Mouse (Mus musculus): ENCODE data around the gene Tex26.

Gene Tex26

DNA sequence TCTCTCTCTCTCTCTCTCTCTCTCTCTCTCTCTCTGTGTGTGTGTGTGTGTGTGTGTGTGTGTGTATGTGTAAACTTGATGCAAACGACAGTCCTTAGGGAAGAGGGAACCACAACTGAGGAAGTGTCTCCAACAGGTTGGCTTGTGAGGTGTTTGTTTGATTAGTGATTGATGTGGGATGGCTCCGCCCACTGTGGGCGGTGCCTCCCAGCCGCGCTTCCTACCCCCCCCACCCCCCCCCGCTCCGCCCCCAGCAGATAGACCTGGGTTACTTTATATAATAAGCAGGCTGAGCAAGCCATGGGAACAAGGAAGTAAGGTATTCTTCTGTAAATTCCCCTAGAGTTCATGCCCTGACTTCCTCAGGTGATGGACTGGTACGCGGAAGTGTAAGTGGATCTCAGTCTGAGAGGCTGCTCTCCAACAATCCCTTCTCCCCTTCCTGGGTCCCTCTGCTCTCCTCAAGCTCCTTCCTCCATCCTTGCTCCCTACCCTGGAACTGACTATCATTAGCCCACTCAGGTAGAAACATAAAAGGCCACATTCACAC lies 5.2 kb upstream of the Tex26 start:
- no peak for DNase-seq

DNA sequence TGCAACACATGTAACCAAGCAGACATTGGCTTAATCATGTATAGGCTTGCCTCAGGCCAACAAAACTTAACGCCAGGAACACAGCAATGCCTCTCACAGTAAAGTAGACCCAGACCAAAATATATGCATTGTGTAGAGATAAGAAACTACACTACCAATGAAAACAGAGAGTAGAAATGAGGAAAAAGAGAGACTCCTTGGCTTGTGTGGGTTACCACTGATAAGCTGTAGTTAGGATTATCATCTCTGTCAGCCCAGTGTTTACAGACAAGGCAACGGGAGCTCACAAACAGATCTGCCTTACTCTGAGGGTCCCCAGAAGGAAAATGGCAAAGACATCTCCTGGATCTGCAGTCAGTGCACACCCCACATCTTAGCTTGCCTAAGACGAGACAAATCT lies 2.9 kb upstream of the Tex26 start:
- DNase-seq = no peak

DNA sequence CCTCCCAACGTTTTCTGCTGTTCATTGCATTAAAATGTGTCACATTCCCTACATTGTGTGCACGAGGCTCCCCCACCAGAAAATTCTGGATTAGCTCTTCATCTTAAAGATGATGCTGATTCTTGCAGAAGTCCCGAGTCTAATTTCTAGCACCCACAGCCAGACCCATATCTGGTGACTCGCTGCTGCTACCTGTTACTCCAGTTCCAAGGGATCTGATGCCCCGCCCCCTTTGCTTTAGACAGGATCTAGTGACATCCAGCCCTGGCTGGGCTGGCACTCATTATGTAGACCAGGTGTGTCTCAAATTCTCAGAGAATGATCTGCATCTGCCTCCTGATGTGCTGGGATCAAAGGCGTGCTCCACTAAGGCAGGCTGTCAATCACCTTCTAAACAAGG lies 2.3 kb upstream of the Tex26 start:
- no peak for DNase-seq

DNA sequence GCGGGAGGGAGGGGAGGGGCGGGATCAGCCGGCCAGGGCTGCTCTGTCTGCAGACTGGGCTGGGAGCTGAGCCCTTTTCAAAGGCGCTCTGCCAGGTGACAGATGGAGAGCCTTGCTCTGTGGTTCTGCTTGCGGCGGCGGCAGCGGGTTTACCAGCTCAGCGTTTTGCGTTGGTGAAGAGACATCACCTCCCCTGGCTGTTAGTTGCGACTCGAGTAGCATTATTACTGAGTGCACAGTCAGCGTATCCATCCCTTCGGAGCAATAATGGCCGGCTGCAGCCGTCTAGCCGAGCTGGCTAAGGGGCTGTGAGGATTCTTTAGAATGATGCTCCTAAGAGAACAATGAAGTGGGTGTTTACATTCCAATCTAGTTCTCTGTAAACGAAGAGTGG lies 717 bp downstream of the Tex26 start:
- DNase-seq = peak; percentile 88

DNA sequence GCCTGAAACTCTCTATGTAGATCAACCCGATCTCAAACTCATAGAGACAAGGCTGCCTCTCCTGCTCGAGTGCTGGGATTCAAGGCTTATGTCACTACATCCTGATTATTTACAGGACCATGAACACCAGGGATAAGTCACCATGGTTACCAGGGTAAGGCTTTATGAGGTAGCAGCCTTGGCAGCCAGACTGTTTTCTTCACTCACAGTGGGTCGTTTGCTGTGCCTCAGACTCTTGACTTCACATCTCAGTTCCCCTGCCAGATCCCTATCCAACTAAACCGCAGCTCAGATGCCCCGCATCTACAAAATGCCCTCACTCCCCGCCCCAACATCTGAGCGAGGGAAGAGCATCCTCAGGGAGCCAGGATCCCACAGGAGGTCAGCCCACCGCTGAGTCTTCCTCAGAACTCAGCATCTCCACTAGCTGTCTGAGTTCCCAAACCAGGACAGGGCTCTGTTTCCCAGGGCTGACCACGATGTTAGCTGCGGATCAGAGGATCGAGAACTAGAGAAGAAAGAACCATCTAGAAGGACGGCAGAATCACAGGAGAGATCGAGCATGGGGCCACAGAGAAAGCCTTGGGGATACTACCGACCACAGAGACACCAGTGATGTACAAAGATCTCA lies 2.3 kb downstream of the Tex26 start:
- DNase-seq = no peak

DNA sequence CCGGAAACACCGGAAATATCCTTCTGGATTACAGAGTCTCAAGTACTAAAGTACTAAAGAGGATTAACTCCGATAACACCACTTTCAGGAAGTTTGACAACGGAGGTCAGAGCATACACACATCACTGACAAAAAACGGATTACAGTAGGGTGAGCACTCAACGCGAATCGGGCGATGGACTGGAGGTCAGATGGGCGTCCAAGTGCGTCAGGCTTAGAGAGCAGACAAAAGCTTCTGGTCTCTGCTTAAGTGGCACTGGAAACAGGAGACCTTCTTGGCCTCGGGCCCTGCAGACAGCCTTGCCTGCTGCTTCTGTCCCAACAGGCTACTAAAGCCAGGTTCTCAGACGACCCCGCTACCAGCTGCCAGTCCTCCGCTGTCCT lies 2.8 kb downstream of the Tex26 start:
- DNase-seq = no peak

DNA sequence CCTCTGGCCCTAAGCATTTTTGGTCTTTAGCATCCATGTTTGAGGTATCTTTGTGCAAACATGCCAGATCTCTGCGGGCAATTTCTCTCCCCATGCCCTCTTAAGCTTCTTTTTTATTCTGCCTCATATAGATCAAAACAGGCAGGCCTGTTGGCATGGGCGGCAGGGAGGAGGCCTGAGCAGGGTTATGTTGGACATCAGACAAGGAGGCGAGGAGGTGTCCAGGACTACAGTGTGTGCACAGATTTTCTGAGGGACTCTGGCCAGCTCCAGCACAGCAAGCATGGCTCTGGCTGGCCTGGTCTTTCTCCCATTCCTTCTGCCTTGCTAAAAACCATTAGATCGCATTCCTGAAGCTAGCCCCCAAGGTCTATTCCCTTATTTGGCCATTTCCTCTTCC lies 5.0 kb downstream of the Tex26 start:
- no peak for DNase-seq

DNA sequence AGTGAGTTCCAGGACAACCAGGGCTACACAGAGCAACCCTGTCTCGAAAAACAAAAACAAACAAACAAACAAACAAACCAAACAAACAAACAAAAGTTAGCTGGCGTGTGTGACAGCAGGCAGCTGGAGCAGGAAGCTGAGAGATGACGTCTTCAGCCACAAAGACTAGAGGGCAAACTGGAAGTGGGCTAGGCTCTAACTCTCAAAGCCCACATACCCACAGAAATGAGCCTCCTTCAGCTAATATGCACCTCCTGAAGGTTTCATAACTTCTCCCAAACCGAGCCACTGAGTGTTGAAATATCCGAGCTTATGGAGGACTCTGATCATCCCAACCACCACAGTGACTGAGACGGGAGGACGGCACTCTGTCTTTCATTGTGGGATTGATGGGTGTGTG lies 7.0 kb downstream of the Tex26 start:
- DNase-seq = no peak

DNA sequence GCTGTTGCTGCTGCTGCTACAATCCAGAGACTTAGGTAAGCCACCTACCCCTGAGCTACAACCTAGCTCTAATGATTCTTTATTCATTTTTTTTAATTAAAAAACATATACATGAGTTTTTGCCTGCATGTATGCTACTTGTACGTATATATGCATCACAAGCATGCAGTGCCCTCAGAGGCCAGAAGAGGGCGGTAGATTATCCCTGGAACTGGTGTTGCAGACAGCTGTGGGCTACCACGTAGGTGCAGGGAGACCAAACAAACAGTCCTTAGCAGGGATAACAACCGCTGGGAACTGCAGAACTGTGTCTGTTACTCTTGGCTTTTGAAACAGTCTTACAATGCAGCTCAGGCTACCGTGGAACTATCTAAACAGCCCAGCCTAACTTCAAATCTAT lies 8.3 kb downstream of the Tex26 start:
- DNase-seq = no peak

DNA sequence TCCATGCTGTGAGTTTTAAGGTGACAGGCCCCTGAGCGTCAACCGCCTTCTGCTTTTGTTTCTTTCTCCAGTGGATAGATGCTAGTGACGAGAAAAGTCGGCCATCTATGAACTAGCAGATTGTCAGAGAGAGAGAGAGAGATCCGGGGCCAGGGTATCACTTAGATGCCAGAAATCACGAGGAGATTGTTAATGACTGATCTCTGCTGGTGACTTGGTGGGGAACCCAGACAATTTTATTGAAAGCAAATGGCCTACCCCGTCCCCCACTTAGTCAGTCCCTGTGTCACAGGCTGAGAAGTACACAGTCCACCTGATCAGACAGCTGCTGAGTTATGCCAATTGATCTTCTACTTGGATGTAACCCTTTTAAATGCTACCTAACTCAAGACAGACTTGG lies 9.9 kb downstream of the Tex26 start:
- DNase-seq = no peak

DNA sequence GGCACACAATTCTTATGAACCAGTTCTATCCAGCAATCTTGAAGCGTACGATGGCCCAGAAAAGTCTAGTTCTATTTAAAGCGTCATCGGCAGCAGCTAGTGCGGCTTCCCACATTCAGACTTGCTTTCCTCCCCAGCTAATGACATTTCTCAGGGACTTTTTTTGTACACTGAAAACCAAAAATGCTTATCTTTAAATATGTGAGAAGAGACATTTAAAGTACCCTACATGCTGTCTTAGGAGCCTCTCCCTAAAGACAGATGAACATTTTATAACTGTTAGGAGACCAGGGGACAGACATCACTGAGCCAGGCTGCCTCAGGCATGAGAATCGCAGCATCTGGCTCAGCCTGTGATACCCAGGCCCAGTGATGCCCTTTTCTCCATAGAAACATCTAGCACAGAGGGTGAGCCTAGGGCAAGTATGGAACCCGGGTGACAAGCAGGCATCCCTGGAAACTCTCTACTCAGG lies 11.8 kb downstream of the Tex26 start:
- DNase-seq = peak; percentile 57

DNA sequence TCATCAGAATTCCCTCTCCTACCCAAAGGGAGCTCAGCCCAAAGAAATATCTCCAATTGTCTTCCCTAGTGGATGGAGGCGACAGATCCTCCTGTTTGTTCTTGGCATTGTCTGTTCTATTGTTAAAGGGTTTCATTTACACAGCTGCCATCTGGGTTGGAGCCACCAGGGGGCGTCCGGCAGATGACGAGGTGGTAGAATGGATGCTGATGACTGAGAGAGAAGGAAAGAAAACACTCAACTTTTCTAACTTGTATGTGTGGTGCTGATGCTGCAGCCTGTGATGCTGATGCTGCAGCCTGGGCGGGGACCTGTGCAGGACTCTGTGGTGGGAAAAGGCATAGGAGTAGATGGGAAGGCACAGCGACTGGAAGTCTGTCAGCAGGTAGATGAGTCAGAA lies 14.8 kb downstream of the Tex26 start:
- peak; percentile 68 for DNase-seq

DNA sequence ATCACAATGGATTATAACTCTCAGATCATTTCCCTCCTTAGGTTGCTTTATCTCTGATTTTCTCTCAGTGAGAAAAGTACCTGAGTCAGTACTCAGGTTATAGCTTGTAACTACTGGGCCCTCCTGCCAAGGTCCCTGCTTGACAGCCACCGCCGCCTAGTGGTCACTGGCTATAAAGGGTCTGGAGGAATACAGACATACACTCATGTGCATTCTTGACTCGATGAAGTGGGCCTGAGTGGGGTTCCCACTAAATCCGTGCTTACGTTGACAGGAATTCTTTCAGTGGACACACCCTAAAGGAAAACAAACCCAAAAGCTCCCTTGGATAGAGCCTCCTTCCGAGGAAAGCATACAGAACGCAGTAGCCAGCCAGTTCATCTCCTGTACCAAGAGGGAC lies 17.1 kb downstream of the Tex26 start:
- no peak for DNase-seq

DNA sequence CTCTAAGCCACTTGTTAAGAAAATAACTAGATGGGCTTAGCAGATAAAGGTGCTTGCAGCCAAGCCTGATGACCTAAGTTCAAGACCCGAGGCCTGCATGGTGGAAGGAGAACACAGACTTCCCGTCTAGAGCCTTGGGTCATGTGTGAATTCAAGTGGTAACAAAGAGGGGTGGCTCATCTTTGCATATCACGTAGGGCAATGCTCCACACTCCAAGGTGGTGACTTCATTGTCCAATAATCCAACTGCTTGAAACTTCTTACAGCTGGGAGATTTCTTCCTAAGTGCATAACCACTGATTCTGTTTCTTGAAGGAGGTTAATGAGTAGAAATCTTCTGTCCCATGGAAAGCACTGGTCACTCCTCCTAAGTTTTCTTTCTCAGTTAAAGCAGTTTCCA lies 22.6 kb downstream of the Tex26 start:
- DNase-seq = no peak

DNA sequence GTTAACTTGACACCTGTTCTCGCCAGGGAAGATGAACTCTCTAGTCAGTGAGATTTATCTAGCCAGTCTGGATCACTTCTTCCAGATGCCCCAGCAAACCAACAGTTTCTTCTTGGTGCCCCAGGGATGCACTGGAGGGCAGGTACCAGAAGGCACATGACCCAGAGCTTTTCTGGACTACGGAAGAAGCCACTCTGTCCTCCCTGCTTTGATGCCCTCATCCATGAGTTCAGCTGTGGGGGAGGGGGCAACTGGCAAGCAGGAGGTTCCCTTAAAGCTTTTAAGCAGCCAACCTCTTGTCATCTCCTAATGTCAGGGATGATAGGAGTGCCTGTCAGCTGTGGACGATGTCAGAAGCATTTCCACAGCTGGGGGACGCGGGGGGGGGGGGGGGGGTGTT lies 25.8 kb downstream of the Tex26 start:
- no peak for DNase-seq

DNA sequence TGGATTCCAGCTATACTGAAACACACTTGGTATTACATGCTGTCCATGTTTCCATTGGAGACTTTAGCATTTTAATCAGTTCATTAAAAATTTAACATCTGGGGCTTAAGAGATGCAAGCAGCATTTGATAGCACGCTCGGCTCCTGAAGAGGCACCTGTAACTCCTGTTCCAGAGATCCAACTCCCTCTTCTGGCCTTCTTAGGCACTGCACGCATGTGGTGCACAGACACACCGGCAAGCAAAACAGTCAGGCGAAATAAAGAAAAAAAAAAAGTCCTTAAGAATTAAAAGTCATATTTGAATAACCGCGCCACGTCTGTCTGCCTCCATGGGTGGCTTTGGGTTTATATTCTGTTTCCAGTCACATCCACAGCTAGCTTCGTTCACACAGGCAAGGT lies 34.7 kb downstream of the Tex26 start:
- no peak for DNase-seq

DNA sequence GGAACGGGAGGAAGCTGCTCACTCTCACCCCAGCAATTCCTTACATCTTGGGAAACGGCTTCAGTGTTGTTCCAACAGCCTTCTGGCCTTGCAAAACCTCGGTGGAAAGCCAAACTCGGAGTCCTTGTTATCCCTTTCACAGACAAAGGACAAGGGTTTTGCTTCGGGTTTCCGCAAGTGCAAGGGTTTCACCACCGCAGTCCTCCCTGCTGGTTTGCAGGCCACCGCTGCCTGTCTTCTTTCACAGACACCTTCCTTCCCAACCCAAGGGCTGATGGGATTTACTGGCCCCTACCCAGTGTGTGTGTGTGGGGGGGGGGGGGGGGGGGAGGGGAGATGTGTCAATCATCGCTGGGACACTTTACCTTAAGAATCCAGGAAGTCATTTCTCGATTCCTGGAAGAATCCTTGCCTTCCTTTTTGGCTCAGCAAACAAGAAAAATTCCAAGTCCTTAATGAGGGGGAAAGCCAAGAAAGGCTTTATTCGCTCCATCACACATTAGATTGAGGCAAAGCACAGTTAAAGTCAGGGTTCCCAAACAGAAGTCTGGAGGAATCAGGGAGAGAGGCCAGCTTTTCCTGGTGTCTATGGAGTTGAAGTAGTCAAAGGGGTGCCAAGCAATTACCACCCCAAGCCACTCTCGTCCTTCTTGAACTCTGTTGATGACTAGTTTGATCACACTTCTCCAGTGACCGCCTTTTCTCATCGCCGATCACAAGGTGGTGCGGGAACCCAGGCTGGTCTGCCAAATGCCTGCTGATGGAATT lies 35.4 kb downstream of the Tex26 start:
- no peak for DNase-seq

DNA sequence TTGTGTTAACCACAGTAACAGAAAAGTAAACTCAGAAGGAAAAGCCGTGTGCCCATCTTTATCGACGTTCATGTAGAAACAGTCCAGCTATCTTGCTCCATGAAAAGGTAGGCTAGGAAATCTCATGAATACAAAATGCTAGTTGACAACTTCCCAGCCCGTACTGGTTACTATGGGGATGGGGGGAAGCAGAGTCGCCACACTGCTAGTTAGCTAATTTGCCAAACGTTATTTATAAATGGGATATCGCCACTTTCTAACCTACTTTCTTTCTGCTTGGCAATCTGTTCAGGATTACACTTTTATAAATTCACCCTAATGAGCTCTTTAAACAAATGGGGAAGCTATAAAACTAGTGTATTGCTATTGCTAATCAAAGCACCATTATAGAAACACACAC lies 42.5 kb downstream of the Tex26 start:
- DNase-seq = no peak

DNA sequence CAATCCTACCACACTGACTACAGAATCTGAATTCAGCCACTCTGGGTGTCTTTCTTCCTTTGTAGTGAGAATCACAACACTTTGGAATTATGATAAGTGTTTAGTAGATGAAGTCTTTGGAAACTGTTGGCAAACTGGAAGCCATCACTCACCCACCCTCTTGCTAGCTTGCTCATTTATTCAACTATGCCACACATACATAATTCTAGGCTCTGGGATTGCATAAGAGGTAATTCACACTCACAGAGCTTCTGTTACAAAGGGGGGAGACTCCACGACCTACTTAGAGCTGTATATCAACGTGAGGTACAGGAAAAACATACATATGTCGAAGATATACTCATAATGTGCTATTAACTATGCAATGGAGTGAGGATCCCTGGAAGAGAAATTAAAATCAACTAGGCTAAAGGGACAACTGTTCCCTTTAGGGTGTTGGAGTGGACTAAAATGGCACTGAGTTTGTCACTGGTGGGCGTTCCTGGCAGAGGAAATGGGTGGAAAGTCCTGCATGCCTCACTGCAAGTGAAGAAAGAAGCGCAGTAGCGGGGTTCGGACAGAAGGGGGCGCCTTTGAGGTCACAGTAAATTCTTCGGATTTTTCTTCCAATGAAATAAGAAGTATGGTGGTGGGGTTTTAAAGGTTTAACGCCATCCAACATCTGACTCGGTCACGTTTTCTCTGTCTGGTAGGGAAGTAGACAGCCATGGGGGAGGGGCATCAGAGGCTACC lies 44.0 kb downstream of the Tex26 start:
- peak; percentile 67 for DNase-seq

DNA sequence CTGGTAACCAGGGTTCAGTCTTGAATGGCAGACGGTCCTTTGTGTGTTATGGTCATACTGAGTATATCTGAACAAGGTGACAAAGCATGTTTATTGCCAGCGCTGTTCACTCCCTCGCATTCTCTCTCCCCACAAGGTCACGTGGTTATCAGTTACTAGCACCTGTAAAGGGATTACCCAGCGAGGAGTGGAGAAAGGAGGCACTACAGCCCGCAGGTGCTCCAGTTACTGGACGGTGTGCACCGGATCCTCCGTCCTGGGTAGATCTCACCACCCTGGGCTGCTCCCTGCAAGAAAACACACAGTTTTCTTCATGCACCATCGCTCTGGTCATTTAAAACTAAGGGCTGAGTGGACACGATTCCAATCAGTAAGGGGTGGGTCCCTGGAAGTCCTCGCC lies 44.8 kb downstream of the Tex26 start:
- DNase-seq = no peak

DNA sequence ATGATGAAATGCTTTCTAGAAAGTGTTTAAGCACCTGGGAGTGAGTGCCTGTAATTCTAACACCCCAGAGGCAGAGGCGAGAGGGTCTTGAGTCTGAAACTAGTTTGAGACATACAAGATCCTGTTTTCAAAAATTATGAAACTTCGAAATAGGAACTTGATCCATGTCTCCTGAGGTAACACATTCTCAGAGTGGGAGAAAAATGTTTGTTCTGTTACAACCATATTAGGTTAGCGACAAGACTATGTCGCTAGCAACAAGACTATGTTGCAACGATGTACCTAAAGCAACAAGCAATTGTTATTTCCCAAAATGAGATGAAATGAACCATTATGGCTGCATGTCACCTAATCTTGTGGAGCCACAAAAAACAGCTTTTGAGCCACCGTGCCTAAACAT lies 46.0 kb downstream of the Tex26 start:
- no peak for DNase-seq

DNA sequence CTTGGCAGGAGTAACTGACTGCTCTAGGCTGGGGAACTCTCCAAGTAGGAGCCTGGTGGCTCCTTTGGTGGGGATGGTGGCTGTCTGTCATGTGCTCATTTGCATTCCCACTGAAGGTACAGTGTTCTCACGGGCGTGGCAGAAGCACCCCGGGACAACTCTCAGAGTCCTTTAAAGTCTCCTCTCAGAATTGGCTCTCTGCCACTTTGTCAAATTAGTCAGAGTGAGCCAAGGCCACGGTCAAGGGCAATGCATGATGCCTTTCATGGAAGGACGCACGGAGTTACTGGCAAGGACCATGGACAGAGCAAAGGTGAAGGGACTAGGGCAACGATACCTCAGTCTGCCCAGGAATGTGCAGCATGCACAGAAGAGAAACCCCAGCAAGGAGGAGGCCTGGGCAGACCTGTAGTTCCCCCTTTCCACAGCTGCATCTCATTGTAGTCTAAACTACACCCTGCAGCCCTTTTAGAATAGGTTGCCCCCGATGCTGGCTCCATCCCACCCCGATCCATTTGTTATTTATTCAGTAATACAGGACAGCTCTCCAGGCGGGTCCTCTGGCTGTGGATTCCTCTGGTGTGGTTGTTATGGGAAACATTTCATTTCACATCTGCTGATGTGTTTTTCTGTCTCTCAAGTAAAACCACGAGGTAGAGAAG lies 49.0 kb downstream of the Tex26 start:
- no peak for DNase-seq

DNA sequence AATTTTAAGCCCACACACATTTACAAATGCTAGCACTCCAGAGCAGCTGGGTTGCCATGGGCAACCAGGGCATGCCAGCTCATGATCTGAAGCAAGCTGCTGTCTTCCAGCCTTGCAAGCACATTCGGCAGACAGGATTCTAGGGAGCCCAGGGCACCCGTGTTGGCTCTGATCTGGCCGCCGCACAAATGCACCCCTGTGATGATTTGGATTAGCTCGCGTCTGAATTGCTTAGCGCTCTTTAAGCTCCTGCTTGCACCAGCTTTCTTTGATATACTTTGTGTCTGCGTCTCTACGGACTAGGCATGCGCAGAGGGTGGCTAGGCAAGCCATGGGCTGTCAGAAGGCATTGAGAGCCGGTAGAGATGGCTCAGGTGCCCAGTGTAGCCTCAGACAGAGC lies 49.7 kb downstream of the Tex26 start:
- peak; percentile 84 for DNase-seq
